Mouse (Mus musculus) cerebellum, adult 9-10 months (tissue): ENCODE data around the gene Gm11985.
"Not testable (repeated sequence)": the region's sequence is repeated elsewhere in the genome, so short reads cannot be mapped to it uniquely, and the experiment has no call there.

ENCODE experiments used
- DNase-seq: peaks from one replicate; pipeline ENCODE4 v3.0.0; 2022

Gene Gm11985

GRCm38 (mm10) chr11:7188469-7188868 is at the start of gene Gm11985:
TSS of gene Gm11985 (minus strand) at chr11:7188569.
- no peak for DNase-seq

- DNase-seq, result no peak
These were observed 49.3 kb upstream of the Gm11985 start for GRCm38 (mm10) chr11:7237712-7238111.

GRCm38 (mm10) chr11:7236751-7237150 is 48.4 kb upstream of the Gm11985 start:
- DNase-seq, result no peak

- DNase-seq, result no peak
These were observed 46.7 kb upstream of the Gm11985 start for GRCm38 (mm10) chr11:7234981-7235609.

- no peak for DNase-seq
These were observed 46.1 kb upstream of the Gm11985 start for GRCm38 (mm10) chr11:7234436-7234835.

GRCm38 (mm10) chr11:7233333-7233732 is 45.0 kb upstream of the Gm11985 start:
- no peak for DNase-seq

- DNase-seq, result no peak
These were observed 43.6 kb upstream of the Gm11985 start for GRCm38 (mm10) chr11:7231958-7232357.

- no peak for DNase-seq
These were observed 41.6 kb upstream of the Gm11985 start for GRCm38 (mm10) chr11:7230000-7230399.

- DNase-seq, result no peak
These were observed 39.7 kb upstream of the Gm11985 start for GRCm38 (mm10) chr11:7228107-7228506.

GRCm38 (mm10) chr11:7226810-7227550 is 38.6 kb upstream of the Gm11985 start:
- DNase-seq, result no peak

- no peak for DNase-seq
These were observed 37.8 kb upstream of the Gm11985 start for GRCm38 (mm10) chr11:7226200-7226599.

- not testable (repeated sequence) for DNase-seq
These were observed 33.5 kb upstream of the Gm11985 start for GRCm38 (mm10) chr11:7221826-7222225.

- peak; percentile 27 for DNase-seq
These were observed 27.3 kb upstream of the Gm11985 start for GRCm38 (mm10) chr11:7215703-7216102.

GRCm38 (mm10) chr11:7214761-7215160 is 26.4 kb upstream of the Gm11985 start:
- no peak for DNase-seq

- no peak for DNase-seq
These were observed 25.9 kb upstream of the Gm11985 start for GRCm38 (mm10) chr11:7214342-7214660.

GRCm38 (mm10) chr11:7213501-7214341 is 25.4 kb upstream of the Gm11985 start, which contains the start of gene Igfbp3:
TSS of gene Igfbp3 (minus strand) at chr11:7213923.
- DNase-seq, result no peak

GRCm38 (mm10) chr11:7213161-7213500 is 24.8 kb upstream of the Gm11985 start:
- no peak for DNase-seq

- no peak for DNase-seq
These were observed 23.9 kb upstream of the Gm11985 start for GRCm38 (mm10) chr11:7212126-7212798.

- DNase-seq, result no peak
These were observed 22.8 kb upstream of the Gm11985 start for GRCm38 (mm10) chr11:7211211-7211610.

- peak; percentile 48 for DNase-seq
These were observed 22.0 kb upstream of the Gm11985 start for GRCm38 (mm10) chr11:7210343-7210742.

- DNase-seq, result no peak
These were observed 15.5 kb upstream of the Gm11985 start for GRCm38 (mm10) chr11:7203846-7204245.

- no peak for DNase-seq
These were observed 13.8 kb upstream of the Gm11985 start for GRCm38 (mm10) chr11:7202206-7202605.

GRCm38 (mm10) chr11:7200393-7200783 is 12.0 kb upstream of the Gm11985 start:
- DNase-seq, result no peak
